Mouse (Mus musculus): ENCODE measurements around the gene Zfp36l2. TPM values are rescaled to one million over a fixed set of nuclear protein-coding genes. Genes with fewer than 3 reads are reported as not detected.
A peak's percentile ranks its signal among the peaks of the same experiment; 100 is the strongest.
"Not testable (repeated sequence)": the region's sequence is repeated elsewhere in the genome, so short reads cannot be mapped to it uniquely, and the experiment has no call there.

Gene Zfp36l2
- polyA plus RNA-seq, 1 experiment from 2014 or later = 5.0 TPM

DNA sequence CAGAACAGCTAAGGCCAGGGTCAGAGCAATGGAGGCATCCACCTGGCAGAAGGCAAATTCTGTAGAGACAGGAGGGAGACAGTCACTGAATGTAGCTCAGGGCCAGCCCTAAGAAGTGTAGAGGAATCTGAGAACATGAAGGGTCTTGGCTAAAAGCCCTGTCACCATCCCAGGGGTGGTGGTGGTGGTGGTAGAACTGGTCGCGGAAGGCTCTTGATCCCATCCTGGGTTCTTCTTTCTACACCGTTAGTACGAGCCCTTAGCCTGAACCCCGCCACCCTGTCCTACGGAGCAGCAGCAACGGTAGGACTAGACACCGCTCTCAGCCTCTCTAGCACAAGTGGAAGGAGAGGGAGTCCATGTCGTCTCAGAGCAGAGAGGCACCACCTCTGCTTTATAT, 5.7 kb upstream of the Zfp36l2 start:
- no peak for ATAC-seq
- no peaks in the 10 kb centered on the region for H3K9me3 ChIP-seq (replicated peaks)
- WGBS = 87% methylated on average over 9 of the region's 9 CpGs
- H3K27ac ChIP-seq = no peak overlapping the region
- no peak overlapping the region for H3K4me2 ChIP-seq
- peaks cover 14% of the 10 kb centered on the region for H3K4me1 ChIP-seq
- H3K36me3 ChIP-seq (ENCODE audit: poor library complexity, severe bottlenecking) = 0 out of 2 replicates have a peak, but pooled peaks cover 19% of the 10 kb centered on the region
- H3K4me3 ChIP-seq = no peak overlapping the region
- no peak overlapping the region for H3K9ac ChIP-seq
- peaks cover 6% of the 10 kb centered on the region; the same call in 1 of the 2 replicates for H3K27me3 ChIP-seq

- 93% methylated on average over 4 of the region's 4 CpGs for WGBS
- ATAC-seq = no peak
- H3K9me3 ChIP-seq (replicated peaks) = no peaks in the 10 kb centered on the region
Measured at GRCm38 (mm10) chr17:84191946-84192345, 4.2 kb upstream of the Zfp36l2 start.

DNA sequence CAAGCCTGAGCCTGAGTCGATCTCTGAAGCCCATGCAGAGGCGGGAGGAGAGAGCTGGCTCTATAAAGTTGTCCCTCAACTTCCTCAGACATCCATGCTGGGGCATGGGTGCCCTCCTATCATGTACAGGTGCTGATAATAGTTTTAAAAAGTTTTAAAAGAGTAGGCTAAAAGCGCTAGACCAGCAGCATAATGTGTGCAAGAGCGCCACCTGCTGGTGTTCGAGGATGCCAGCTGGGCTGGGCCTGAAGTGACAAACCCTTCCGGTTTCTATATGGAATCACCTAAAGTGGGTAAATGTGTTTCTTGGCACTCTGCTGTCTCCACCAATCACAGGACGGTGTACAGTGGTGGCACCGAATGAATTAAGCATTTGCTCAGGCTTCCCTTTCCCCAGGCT, 3.1 kb upstream of the Zfp36l2 start:
- no peak overlapping the region for H3K27ac ChIP-seq
- WGBS = 27% methylated on average over 8 of the region's 8 CpGs
- H3K4me3 ChIP-seq = no peak overlapping the region
- H3K27me3 ChIP-seq = peaks cover 14% of the 10 kb centered on the region; the same call in 1 of the 2 replicates
- 0 out of 2 replicates have a peak, but pooled peaks cover 22% of the 10 kb centered on the region for H3K36me3 ChIP-seq (ENCODE audit: poor library complexity, severe bottlenecking)
- no peak for ATAC-seq
- H3K9me3 ChIP-seq (replicated peaks) = no peaks in the 10 kb centered on the region
- H3K4me1 ChIP-seq = peaks cover 29% of the 10 kb centered on the region
- H3K9ac ChIP-seq = no peak overlapping the region
- no peak overlapping the region for H3K4me2 ChIP-seq

More at GRCm38 (mm10) chr17:84191946-84192345, 4.2 kb upstream of the Zfp36l2 start:
- peaks cover 18% of the 10 kb centered on the region for H3K4me1 ChIP-seq
- H3K27me3 ChIP-seq = peaks cover 6% of the 10 kb centered on the region; the same call in 1 of the 2 replicates
- 0 out of 2 replicates have a peak, but pooled peaks cover 19% of the 10 kb centered on the region for H3K36me3 ChIP-seq (ENCODE audit: poor library complexity, severe bottlenecking)
- no peak overlapping the region for H3K27ac ChIP-seq
- no peak overlapping the region for H3K4me2 ChIP-seq
- no peak overlapping the region for H3K9ac ChIP-seq
- no peak overlapping the region for H3K4me3 ChIP-seq

- H3K4me3 ChIP-seq = no peak overlapping the region
- no peak for ATAC-seq
- H3K9me3 ChIP-seq (replicated peaks) = no peaks in the 10 kb centered on the region
- H3K27me3 ChIP-seq = peaks cover 14% of the 10 kb centered on the region; the same call in 1 of the 2 replicates
- H3K36me3 ChIP-seq (ENCODE audit: poor library complexity, severe bottlenecking) = 0 out of 2 replicates have a peak, but pooled peaks cover 22% of the 10 kb centered on the region
- peak overlapping the region; percentile 90 for H3K27ac ChIP-seq
- peak overlapping the region; percentile 89 for H3K4me2 ChIP-seq
- peak overlapping the region; percentile 69 for H3K9ac ChIP-seq
- WGBS = 81% methylated on average over 5 of the region's 5 CpGs
- peaks cover 33% of the 10 kb centered on the region for H3K4me1 ChIP-seq
Measured at GRCm38 (mm10) chr17:84189127-84189854, 1.5 kb upstream of the Zfp36l2 start.

- Histone ChIP-seq H3K36me3 (ENCODE audit: poor library complexity, severe bottlenecking) (0 out of 2 replicates have a peak, but pooled peaks cover 22% of the 10 kb centered on the region), H3K4me3 (peak overlapping the region; percentile 56), H3K9ac (peak overlapping the region; percentile 69), H3K27me3 (peaks cover 14% of the 10 kb centered on the region; the same call in 1 of the 2 replicates), H3K9me3 (replicated peaks) (no peaks in the 10 kb centered on the region), H3K4me2 (peak overlapping the region; percentile 89), H3K4me1 (peaks cover 35% of the 10 kb centered on the region), H3K27ac (peak overlapping the region; percentile 90)
- peak; percentile 82 for ATAC-seq
- 1% methylated on average over 38 of the region's 38 CpGs for WGBS
Measured at GRCm38 (mm10) chr17:84188374-84188961, 721 bp upstream of the Zfp36l2 start.

- peaks cover 47% of the 10 kb centered on the region for H3K4me1 ChIP-seq
- 0 out of 2 replicates have a peak, but pooled peaks cover 13% of the 10 kb centered on the region for H3K36me3 ChIP-seq (ENCODE audit: poor library complexity, severe bottlenecking)
- WGBS = 3% methylated on average over 6 of the region's 37 CpGs
- H3K27me3 ChIP-seq = peaks cover 14% of the 10 kb centered on the region; the same call in 1 of the 2 replicates
- not testable (repeated sequence) for H3K9me3 ChIP-seq (replicated peaks)
- peak overlapping the region; percentile 86 for H3K27ac ChIP-seq
- peak overlapping the region; percentile 89 for H3K4me2 ChIP-seq
- peak overlapping the region; percentile 80 for H3K9ac ChIP-seq
- H3K4me3 ChIP-seq = peak overlapping the region; percentile 60
- ATAC-seq = peak; percentile 17
Measured at GRCm38 (mm10) chr17:84187264-84187663, 483 bp downstream of the Zfp36l2 start.

DNA sequence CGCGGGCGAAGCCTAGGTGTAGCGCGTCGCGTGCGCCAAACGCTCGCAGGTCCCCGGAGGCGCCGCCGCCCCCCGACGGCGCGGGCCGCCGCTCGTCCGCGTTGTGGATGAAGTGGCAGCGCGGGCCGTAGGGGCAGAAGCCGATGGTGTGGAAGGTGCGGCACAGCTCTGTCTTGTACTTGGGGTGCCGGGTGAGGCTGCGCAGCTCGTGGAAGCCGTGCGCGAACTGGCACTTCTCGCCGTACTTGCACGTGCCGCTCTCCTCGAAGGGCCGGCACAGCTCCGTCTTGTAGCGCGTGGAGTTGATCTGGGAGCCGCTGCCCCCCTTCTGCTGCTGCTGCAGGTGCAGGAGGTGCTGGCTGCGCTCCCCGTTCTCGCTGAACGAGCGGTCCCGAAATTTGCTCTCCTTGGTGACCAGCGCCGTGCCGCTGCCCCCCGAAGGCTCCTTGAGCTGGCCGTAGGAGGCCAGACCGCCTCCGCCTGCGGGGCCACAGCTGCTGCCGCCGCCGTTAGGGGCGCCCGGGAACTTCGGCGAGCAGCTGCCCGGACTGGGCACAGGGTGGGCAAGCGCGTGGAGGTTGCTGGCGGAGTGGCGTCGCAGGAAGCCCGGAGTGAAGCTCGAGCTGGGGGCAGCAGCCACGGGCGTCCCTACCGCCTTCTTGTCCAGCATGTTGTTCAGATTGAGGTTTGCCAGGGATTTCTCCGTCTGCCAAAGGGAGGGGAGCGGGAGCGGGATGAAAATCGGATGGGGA, 1.1 kb downstream of the Zfp36l2 start:
- Histone ChIP-seq H3K9me3 (replicated peaks) (no peaks in the 10 kb centered on the region; the same call in 1 of the 2 replicates), H3K4me1 (peaks cover 47% of the 10 kb centered on the region), H3K27me3 (peaks cover 14% of the 10 kb centered on the region; the same call in 1 of the 2 replicates), H3K36me3 (ENCODE audit: poor library complexity, severe bottlenecking) (0 out of 2 replicates have a peak, but pooled peaks cover 6% of the 10 kb centered on the region), H3K27ac (peak overlapping the region; percentile 86), H3K4me2 (peak overlapping the region; percentile 74), H3K9ac (peak overlapping the region; percentile 80), H3K4me3 (peak overlapping the region; percentile 60)
- WGBS = 1% methylated on average over 76 of the region's 80 CpGs
- ATAC-seq = no peak

GRCm38 (mm10) chr17:84185581-84186450, 1.9 kb downstream of the Zfp36l2 start:
- no peaks in the 10 kb centered on the region; the same call in 1 of the 2 replicates for H3K9me3 ChIP-seq (replicated peaks)
- peak overlapping the region; percentile 60 for H3K4me3 ChIP-seq
- H3K27ac ChIP-seq = peak overlapping the region; percentile 86
- WGBS = 1% methylated on average over 74 of the region's 108 CpGs
- H3K4me2 ChIP-seq = peak overlapping the region; percentile 74
- peaks cover 48% of the 10 kb centered on the region for H3K4me1 ChIP-seq
- ATAC-seq = no peak; the same call in 1 of the 2 replicates
- peaks cover 14% of the 10 kb centered on the region; the same call in 1 of the 2 replicates for H3K27me3 ChIP-seq
- 0 out of 2 replicates have a peak, but pooled peaks cover 3% of the 10 kb centered on the region for H3K36me3 ChIP-seq (ENCODE audit: poor library complexity, severe bottlenecking)
- peak overlapping the region; percentile 80 for H3K9ac ChIP-seq

GRCm38 (mm10) chr17:84185011-84185411, 2.7 kb downstream of the Zfp36l2 start:
- Histone ChIP-seq H3K27ac (peak overlapping the region; percentile 35; the same call in 1 of the 2 replicates), H3K9ac (peak overlapping the region; percentile 80), H3K4me1 (peaks cover 53% of the 10 kb centered on the region), H3K36me3 (ENCODE audit: poor library complexity, severe bottlenecking) (0 out of 2 replicates have a peak, but pooled peaks cover 3% of the 10 kb centered on the region), H3K27me3 (peaks cover 14% of the 10 kb centered on the region; the same call in 1 of the 2 replicates), H3K4me3 (peak overlapping the region; percentile 60), H3K4me2 (peak overlapping the region; percentile 74), H3K9me3 (replicated peaks) (no peaks in the 10 kb centered on the region; the same call in 1 of the 2 replicates)
- ATAC-seq = no peak
- 6% methylated on average over 7 of the region's 7 CpGs for WGBS

DNA sequence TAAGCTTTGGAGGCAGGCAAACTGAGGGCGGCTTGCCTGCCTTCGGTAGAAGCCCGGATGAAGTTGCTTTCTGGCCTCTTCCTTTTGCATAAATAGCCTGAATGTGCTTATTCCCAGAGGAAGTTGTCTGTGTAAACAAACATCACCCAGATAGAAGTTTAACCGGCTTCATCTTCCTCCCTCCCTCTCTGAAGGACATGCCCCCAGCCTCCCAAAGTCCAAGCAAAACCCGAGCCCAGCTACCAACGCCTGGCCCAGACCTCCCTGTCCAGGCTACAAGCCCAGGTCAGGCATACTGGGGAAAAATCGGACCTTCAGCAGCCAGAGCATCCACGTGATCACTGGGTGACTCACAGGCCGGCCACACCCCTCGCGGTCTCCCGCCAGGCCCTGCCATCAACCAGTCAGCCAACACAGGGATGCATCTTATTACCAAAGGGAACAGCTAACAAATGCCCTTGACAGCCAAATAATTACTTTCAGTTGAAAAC, 4.4 kb downstream of the Zfp36l2 start:
- WGBS = 8% methylated on average over 12 of the region's 12 CpGs
- no peak for ATAC-seq
- H3K9me3 ChIP-seq (replicated peaks) = no peaks in the 10 kb centered on the region; the same call in 1 of the 2 replicates
- no peak overlapping the region for H3K27ac ChIP-seq
- peaks cover 9% of the 10 kb centered on the region; the same call in 1 of the 2 replicates for H3K27me3 ChIP-seq
- peaks cover 38% of the 10 kb centered on the region for H3K4me1 ChIP-seq
- peak overlapping the region; percentile 45 for H3K4me2 ChIP-seq
- peak overlapping the region; percentile 46 for H3K9ac ChIP-seq
- H3K4me3 ChIP-seq = peak overlapping the region; percentile 14; the same call in 1 of the 2 replicates
- H3K36me3 ChIP-seq (ENCODE audit: poor library complexity, severe bottlenecking) = 0 out of 2 replicates have a peak, but pooled peaks cover 3% of the 10 kb centered on the region
